Mouse (Mus musculus) heart, adult 9 months (tissue): ENCODE measurements at regions not wholly inside any gene's neighbourhood (a gene's known extent, or its start where the extent isn't known, plus 50 kb on each side); places are given as distances from the start of the nearest gene placed in this dataset.

Experiments used
- DNase-seq, 2 experiments: peaks; one replicate each; pipeline ENCODE4 v3.0.0; 2022; ENCODE audit warnings: low spot score in 2 of 2

DNA sequence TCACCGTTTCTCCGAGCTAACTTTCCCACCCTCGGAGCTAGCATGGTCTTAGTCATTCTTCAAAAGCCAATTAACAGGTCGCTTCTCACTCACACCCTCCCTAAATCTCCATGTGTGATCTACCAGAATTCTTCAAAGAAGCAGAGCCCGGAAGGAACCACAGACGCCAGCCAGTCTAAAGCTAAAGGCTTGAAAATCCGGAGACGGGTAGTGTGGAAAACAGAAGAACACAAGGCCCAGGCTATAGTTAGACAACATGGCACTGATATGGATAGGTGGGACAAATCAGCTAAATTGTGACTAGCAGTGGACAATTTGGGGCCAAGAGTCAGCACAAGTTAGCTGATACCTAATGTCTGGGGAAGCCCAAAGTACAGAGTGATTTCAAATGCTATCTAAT, 387.0 kb upstream of the Trpc7 start:
- no peak for DNase-seq

DNA sequence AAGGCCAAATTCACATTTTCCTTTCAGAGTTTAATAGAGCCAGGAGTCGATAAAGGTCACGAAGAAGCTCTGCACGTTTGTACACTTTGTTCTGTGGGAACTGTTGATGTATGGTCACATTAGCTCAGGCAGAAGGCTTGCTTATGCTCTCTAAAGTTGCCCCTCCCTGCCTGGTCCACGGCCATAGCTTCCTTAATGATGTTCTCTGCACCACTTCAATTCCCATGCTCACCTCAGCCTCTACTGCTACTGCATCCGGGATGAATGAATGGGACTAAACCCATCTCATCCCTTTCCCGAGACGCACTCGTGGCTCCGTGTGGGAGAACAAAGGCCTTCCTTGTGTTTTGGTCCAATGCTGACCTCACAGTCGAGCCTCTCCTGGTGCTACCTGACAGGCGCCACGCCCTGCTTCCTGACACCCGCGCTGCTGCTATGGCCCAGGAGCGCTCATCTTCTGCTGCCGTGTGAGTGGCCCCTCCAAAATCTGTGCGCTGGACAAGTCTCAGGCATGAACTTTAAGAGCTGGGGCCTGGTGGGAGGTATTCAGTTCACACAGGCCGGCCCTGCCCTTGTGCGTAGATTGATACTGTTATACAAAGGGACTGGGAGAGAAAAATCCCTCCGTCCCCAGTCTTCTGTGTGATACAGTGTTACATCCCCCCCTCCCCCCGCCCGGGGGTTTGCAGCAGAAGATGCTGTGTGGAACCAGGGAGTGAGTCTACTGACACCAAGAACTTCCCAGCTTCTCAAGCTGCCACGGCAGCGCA, 386.3 kb upstream of the Trpc7 start:
- DNase-seq: no peak

DNA sequence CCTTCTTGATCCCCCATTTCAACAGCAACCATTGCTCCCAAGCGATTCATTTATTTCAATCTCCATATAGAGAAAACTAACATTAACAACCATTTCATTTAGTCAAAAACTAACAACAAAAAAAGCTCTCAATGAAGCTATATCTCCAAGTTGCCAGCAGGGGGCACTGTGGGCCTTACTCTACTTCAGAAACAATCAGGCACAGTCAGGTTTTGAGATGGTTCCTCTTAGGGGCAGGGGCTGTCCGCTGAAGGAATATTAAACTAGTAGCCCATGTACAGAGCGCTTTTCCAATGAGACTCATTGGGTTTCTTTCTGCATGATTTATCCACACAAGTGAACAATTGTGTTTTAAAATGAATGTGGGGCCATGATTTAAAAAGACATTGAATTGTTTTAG, 385.7 kb upstream of the Trpc7 start:
- DNase-seq: peak in 1 of 2 experiments; percentile 6

DNA sequence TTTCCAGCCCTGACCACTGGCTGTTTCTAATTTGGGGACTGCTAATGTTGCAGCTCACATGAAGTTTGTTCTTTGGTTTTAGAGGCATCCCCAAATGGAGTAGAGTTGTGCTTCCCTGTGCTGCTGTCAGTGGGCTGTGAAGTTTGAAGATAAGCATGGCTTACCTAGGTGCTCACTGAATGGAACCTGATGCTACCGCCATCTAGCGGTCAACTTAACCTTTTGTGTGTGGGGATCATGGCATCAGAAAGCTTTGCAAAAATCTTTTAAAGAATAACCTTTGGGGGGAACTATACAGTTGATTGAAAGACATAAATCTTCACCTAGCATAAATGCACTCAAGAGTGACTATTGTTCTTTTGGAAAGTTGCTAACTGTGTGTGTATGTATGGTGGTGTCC, 382.8 kb upstream of the Trpc7 start:
- no peak for DNase-seq

DNA sequence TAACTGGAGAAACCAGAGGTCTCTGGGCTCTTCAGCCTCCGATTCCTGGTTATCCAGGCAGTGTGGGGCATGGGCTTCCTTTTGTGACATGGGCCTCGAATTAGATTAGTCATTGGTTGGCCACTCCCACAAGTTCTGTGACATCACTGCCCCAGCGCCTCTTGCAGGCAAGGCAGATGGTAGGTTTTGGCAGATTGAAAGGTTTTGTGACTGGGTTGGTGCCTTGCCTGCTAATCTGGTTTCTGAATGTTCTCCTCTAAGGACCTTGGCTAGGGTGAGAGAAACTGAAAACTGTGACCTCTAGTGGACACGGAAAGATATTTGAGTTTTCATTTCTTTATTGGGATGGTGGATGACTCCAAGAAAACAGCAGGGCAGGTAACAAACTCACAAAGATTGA, 381.3 kb upstream of the Trpc7 start:
- no peak for DNase-seq

DNA sequence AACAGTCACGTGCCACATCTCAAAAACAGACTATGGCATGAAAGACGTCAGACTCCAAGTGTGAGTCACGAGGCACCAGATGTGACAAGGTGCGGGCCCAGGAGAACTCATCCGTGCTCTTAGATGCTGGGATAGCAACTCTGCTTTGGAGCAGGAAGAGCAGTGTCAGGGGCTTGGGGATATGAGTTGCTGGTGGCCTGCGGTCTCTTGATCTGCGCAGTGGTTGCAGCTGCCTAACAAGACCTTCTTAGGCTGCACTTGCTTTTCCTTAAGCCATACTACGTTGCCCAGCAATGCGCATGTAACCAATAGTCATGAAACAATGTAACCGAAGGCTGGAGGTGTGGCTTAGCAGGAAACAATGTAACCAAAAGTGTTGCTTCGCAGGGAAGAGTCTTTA, 380.1 kb upstream of the Trpc7 start:
- no peak for DNase-seq

DNA sequence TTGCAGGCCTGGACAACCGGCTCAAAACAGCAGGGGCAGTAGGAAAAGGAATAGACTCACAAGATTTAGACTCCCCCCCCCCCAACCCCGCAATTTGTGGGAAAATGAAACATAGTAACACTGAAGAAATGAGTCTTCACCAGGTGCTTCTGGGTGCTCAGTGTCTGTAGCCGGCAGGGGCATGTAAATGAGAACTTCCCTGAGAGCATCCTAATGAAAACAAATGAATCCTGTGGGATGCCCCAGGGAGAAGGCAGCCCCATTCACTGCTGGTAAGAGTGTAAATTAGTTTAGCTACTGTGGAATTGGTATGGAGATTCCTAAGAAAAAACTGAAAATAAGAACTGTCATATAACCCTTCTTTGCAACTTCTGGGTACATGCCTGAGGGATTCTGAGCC, 377.8 kb upstream of the Trpc7 start:
- DNase-seq: no peak

DNA sequence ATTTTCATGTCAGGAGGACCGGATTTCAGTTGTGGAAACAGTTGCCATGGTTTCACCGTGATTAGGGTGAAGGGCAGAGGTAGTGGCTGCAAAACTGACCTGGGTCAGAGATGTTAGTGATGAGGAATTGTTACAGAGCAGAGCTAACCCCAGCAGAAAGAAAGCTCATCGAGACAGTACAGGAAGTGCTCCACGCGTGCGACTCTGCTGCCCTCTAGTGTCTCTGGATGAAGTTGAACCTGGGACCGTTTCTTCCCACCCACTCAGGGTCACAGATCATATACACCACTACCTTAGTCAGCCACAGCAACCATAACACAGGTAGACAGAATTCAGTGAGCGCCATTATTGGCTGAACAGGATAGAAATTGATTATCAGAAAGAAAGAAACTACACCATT, 373.8 kb upstream of the Trpc7 start:
- no peak for DNase-seq

DNA sequence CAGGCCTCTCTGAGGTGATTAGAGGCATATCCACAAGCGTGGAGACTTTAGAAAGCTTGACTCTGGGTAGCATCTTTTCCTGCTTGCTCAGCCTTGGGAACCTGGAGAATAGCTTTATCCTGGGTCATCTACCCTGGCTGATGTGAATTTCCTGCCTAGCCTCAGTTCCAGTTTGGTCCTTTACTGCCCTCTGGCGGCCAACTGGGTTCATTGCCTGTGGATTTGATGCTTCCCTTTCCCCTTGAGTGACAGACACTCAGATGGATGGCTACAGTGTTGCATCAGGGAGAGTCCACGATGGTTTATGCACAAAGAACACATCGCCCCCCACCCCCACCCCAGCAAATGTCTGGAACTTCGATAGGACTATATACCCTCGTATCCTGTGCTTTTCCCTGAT, 364.1 kb upstream of the Trpc7 start:
- peak; percentile 7 to 38 for DNase-seq

DNA sequence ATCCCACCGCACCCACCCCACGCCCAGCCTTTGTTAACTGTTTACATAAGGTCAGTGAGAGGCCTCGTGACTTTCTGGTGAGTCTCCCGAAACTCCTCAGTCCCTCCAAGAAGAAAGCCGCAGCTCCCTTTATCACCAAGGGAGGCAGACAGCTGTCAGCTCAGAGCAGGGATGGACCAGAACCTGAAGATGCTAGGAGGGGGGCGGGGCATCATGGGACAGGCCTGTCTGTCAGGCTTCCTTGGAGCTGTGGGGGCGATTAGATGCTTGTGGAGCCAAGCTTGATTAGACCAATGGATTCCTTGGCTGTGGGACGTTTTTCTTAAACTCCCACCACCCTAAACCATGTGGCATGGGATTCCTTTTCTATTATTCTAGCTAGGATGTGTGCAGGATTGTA, 363.7 kb upstream of the Trpc7 start:
- no peak for DNase-seq

DNA sequence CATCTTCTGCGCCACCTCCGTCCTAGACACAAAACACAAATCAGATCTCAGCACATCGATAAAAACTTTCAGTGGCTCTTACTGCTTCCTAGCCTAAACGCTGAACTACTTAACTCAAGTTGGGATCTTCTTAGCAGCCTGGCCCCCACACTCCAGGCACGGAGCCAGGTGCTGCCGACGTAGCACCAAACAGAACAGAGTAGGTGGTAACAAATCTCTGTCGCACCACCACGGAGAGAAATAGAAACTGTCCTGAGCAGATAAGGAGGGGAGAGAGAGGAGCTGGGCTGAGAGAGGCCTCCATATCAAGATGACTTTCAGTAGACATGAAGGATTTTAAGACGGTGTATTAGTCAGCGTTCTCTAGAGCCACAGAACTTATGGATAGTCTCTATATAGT, 360.1 kb upstream of the Trpc7 start:
- no peak for DNase-seq

DNA sequence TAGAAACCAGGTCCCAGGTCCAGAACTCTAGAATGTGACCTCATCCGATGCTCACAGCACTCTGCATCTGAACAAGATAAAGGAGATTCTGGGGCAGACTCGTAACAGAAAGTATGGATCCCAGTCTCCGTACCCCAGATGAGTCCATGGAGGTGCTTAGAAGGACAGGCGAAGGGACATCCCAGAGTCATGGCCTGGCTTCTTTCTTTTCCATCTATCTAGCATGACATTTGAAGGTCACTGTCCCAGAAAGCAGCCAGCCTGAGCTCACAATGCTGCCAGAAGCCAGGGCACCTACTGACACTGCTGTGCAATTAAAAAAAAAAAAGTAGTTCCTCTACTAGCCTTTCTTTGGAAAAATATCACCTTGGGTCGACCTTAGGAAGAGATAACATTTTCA, 354.1 kb upstream of the Trpc7 start:
- DNase-seq: no peak

DNA sequence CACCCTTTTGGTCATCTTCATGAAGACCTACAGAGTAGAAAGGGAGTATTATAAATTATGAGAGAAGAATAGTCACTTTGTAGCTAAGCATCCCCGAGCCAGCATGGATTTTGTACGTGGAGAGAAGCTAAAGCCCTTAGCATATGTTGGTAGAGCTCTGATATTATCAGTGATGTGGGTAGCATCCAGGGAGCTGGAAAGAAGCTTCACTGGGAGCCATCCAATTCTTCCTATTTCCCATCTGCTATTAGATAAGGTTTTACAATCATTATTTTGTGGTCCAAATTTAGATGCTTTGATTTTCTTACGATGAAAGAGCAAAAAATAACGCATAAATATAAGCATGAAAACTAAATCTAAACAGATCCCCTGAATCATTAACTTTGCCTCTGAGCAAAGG, 353.6 kb upstream of the Trpc7 start:
- DNase-seq: no peak

DNA sequence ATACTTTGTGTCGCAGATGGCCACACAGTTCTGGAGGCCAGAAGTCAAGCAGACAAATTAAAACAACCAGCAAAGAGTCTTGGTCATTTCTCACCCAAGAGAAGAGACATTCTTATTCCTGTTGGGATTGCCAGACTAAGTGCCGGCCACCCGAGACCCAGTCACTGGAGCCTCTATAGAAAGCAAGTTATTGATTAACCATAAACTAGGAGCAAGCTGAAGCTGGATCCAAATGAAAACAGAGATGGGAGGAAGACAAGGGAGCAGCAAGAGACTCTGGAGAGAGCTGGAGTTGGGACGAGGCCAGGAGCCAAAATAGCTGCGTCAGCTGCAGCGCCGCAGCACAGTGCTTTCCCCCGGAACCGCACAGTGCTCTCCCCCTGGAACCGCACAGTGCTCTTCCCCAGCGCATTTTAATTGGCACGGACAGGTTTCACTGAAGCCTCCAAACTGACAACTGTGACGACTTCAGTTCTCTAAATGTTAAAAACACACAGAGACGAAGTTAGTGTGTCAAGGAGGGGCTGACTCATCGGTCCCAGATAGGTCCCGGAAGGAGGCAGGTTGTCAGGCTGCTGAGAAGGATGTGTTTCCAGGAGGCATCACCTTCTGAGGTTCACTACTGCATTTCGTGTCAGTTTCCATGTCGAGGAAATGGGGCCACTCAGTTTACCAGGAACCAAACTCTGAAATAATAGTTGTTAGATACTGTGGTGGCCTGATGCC, 350.6 kb upstream of the Trpc7 start:
- no peak for DNase-seq

DNA sequence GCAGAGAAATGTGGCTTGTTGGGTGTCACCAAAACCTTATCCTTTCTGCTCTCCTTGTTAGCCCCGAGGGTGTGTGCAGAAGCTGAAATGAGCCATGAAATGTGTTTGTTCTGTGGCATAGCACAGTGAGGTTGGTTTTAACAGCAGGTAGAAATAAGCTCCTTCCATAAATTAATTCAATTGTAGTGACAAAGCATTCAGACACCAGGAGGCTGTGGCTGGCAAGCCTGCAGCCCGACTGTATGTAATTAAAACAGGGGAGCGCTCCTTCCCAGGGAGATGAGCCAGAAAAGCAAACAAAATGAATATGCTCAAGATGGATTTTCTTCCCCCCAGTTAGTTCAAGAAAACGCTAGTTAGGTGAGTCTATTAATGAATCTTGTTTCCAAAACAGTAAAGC, 341.1 kb upstream of the Trpc7 start:
- DNase-seq: no peak

DNA sequence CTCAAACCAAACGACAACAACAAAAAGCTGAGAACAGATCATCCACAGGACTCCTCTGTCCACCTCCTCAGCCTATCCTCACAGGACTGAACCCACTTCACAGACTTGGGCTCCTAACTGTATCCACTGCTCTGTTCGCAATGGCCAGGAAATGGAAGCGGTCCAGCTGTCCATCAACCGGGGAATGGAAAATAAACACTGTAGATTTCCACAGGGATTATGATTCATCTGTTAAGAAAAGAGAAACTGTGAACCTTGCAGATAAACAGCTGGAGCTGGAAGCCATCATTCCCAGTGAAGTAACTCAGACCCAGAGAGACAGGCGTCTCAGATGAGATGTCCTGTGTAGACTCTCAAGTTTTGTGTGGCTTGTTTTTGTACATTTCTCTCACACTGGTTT, 340.4 kb upstream of the Trpc7 start:
- peak; percentile 9 to 29 for DNase-seq

DNA sequence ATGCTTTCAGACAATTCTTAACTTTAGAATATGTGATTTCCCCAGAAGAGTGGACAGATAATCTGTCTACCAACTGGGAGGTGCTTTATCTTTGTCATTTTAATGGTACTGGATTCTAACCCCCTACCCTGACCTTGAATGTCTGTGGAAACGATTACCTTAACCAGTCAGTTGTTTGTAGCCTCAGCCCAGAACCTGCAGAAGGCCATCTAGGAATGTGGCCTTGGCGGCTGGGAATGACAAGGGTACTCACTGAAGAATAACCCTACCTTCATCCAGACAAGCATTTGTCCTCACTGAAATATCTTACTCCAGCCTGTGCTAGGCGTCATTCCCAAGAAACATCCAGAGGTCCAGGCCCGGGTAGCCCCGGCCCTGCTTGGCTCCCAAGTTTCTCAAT, 337.1 kb upstream of the Trpc7 start:
- DNase-seq: no peak

DNA sequence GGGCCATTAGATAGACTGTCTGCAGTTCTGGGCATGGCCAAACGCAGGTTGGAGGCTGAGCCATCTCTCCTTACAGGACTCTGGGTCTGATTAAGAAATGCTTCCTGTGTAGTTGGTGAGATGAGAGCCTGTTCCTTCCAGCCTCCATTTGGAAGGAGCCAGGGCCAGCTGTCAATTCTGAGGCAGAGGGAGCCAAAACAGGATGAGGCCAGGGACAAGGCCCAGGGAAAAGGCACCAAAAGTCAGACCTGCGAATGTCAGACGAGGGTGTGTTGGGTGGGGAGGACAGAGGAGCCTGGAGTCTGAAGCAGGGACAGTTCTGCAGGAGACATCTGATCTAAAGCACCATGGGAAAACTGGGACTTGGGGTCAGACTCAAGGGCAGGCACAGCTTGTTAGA, 335.9 kb upstream of the Trpc7 start:
- DNase-seq: peak; percentile 25 to 27

DNA sequence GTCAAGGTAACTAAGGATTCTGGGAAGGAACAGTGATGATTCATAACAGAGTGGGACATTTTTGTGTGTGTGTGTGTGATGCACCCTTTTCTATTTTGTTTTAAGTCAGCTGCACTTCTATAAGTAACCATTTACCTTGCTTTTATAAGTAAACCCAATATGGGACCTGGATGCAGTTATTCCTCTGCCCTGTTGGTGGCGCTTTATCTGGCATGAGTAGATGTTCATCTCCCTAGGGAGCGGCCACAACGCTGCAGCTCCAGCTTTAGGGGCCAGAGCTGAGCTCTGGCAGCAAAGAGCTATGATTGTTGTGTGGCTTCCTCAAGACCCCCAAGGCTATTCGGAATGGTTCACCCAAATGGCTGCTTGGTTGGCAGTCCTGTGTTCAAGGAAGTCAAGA, 334.5 kb upstream of the Trpc7 start:
- no peak for DNase-seq

DNA sequence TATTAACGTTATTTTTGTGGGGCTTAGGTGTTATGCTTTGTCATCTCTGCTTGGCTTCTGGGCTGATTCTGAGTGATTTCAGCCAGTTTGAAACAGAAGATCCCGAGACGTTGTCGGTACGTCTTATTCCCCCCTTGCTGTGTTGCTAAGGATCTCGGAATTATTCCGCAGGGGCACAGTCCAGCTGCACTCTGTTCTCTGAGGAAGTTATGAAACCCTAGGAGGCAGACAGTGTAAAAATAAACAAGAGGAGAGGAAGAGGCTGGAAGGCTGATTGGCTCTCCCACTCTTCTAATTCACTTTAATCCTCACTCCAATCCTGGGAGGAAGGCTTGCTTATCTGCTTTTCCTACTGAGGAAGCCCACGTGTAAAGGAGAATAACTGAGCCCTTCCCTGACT, 325.3 kb upstream of the Trpc7 start:
- DNase-seq: peak; percentile 18

DNA sequence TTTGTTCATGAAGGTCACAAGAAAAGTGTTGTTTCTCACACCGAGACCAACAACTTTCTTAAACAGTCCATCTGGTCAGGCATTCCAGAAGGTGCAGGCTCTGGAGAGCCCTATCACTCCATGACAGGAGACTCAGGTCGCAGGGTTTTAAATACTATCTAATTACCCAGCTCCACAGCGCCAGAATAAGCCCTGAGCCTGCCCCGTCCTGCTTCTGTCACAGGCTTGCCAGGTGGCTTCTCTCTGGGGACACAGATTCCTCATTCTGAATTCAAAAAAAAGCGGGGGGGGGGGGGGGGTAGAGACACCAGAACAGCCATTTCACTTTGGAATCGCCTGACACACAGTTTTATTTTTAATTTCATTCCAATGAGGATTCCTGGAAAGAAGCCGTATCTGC, 320.4 kb upstream of the Trpc7 start:
- no peak for DNase-seq

DNA sequence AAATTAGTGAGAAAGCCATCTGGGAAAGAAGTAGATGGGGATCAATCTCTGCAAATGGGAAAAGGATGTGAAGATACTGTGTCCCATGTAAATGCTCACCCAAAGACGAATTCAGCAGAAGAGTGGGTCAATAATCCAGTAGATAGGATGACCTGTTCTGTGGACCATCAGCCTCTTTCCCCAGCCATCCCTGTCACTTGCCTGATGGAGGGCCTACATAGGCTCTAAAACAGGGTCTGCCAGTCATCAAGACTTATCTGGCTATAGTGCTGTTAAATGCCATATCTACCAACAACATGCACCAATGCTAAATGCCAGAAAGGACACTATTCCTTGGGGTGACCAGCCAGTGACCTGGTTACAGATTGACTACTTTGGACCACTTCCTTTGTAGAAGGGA, 316.5 kb upstream of the Trpc7 start:
- no peak for DNase-seq

DNA sequence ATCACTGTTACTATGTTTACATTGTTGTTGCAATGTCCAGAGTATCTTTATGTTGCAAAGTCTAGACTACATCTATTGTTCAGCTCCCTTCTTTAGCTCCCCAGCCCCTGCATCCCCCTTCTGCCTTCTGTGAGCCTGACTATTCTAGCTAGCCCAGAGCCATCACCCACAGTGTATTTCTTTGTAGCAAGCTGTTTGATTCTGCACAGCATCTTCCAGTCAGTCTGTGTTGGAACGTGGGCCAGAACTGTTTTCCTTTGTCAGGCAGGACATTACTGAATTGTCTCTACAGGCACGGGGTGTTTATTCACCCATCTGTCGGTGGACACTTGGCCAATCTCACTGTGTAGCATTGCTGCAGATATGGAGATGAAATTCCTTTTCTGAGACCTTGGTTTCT, 295.4 kb upstream of the Trpc7 start:
- no peak for DNase-seq

DNA sequence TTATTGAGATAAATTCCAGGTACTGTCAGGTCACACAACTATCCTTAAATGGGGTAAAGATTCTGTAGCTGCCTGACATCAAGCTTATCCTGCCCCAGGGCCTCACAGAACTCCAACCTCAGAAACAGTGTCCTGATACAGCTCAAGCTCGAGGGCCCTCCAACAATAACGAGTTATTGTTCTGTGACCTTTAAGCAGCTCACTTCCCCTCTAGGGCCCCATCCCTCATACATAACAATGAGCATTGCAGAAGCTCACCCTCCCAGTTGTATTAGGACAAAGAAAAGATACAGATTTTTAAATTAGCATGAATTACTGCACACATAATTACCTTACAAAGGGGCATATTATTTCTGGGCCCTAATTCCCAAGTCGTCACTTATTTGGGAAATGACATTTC, 293.5 kb upstream of the Trpc7 start:
- DNase-seq: no peak
